Mouse (Mus musculus): ENCODE measurements around the gene Gsto1. TPM values are rescaled to one million over a fixed set of nuclear protein-coding genes. Genes with fewer than 3 reads are reported as not detected.

Gsto1 gene
- polyA plus RNA-seq, 1 experiment from 2014 or later, result 77.5 TPM

DNA sequence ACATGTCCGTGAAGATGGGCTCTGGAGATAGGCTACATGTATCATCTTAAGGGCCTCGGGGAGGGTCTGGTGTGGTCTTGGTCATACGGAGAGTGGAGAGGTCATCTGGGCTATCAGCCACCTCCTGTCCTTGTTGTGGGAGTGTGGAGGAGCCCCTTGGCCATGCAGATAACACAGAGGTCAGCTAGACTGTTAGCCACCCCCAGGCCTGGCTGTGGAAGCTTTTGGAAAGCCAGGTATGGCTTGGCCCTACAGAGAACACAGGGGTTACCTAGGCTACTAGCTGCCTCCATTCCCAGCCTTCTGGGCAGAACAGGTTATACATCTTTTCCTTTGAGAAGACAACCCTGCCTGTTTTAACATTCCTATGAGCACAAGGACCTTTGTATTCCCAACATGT, 7.8 kb downstream of the Gsto1 start:
- Histone ChIP-seq H3K36me3 (no peaks in the 10 kb centered on the region), H3K27me3 (no peaks in the 10 kb centered on the region), H3K9ac (replicated peaks) (no peak overlapping the region), H3K4me2 (replicated peaks) (no peak overlapping the region), H3K27ac (replicated peaks) (no peak overlapping the region), H3K4me1 (peaks cover 7% of the 10 kb centered on the region), H3K9me3 (no peaks in the 10 kb centered on the region), H3K4me3 (no peak overlapping the region)
- no peak for ATAC-seq (ENCODE audit: low FRiP score, low read depth)
- WGBS, result 96% methylated on average over 3 of the region's 3 CpGs

DNA sequence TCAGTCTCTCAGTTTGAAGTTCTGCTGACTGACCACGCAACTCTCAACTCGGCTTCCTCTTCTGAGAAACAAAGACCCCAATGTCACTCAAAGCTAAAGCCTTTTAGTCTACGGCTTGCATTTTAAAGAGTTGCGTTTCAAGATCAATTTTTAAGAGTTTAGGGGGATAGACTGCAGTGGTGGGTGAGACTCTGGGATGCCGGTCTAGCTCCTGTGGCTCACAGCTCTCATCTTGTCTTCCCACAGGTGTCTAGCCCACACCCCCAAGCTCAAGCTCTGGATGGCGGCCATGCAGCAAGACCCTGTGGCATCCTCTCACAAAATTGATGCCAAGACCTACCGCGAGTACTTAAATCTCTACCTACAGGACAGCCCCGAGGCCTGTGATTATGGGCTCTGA, 9.3 kb downstream of the Gsto1 start:
- no peaks in the 10 kb centered on the region for H3K27me3 ChIP-seq
- no peak for ATAC-seq (ENCODE audit: low FRiP score, low read depth)
- peaks cover 7% of the 10 kb centered on the region for H3K4me1 ChIP-seq
- H3K4me3 ChIP-seq, result no peak overlapping the region
- WGBS, result 94% methylated on average over 9 of the region's 9 CpGs
- H3K9me3 ChIP-seq, result no peaks in the 10 kb centered on the region
- no peak overlapping the region for H3K27ac ChIP-seq (replicated peaks)
- no peaks in the 10 kb centered on the region for H3K36me3 ChIP-seq
- no peak overlapping the region for H3K9ac ChIP-seq (replicated peaks)
- no peak overlapping the region for H3K4me2 ChIP-seq (replicated peaks)

DNA sequence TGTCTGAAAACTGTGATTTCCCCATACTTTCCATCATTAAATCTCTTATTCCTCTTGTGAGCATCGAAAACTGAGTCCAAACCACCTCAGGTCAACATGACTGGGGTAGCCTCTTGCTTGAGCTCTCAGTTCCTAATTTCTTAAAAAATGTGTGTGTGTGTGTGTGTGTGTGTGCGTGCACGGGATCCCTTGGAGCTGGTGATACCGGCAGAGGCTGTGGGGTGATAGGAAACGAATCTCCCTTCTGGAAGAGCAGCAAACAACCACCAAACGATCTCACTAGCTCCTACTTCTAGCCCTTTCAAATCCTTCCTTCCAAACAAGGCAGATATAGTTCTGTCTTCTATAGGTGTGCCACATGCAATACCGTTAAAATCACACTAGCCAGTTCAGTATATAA, 10.0 kb downstream of the Gsto1 start:
- Histone ChIP-seq H3K4me1 (peaks cover 7% of the 10 kb centered on the region), H3K4me2 (replicated peaks) (peak overlapping the region; percentile 84), H3K36me3 (no peaks in the 10 kb centered on the region), H3K4me3 (peak overlapping the region; percentile 73), H3K9me3 (no peaks in the 10 kb centered on the region), H3K9ac (replicated peaks) (peak overlapping the region; percentile 77; the same call in 1 of the 2 replicates), H3K27ac (replicated peaks) (no peak overlapping the region), H3K27me3 (no peaks in the 10 kb centered on the region)
- no peak for ATAC-seq (ENCODE audit: low FRiP score, low read depth)
- WGBS, result 85% methylated on average over 7 of the region's 7 CpGs

DNA sequence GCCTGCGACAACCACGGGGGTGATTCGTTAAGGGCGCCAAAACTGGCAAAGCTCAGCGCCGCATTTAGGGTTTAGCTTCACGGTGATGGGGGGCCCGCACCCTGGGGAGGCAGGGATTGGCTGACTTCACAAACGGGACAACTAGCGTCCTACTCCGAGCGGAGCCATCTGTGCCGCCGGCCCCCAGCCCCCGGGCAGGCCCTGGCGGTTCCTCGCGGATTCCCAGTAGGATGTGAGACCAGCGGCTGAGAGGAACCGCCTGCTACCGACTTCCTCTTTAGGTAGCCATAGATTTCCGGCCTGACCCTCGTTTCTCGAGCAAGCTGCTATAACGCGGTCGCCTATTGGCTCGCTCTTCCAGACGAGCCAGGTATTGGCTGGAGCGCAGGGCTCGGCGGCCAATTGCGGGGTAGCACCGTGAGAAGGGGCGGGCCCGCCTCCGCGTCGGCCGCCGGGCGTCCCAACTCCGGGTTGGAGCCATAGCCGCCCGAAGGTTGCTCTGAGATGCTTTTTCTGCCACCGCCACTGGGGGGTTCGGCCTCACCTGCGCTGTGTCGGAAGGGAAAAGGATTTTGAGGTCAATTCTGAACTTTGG, 10.7 kb downstream of the Gsto1 start, which contains the start of gene Gsto2:
Gsto2 (plus strand) TSS at position 182 of the 595 bp plus-strand sequence.
- Histone ChIP-seq H3K27ac (replicated peaks) (peak within 1 kb of the TSS; percentile 83), H3K9ac (replicated peaks) (peak within 1 kb of the TSS; percentile 77), H3K4me2 (replicated peaks) (peak within 1 kb of the TSS; percentile 84), H3K9me3 (no peaks in the 10 kb centered on the region), H3K36me3 (no peaks in the 10 kb centered on the region), H3K4me1 (peaks cover 7% of the 10 kb centered on the region), H3K27me3 (no peaks in the 10 kb centered on the region; the same call in 1 of the 2 replicates), H3K4me3 (peak within 1 kb of the TSS; percentile 73)
- ATAC-seq (ENCODE audit: low FRiP score, low read depth), result peak; percentile 100
- WGBS, result under 1% methylated on average over 49 of the region's 49 CpGs

DNA sequence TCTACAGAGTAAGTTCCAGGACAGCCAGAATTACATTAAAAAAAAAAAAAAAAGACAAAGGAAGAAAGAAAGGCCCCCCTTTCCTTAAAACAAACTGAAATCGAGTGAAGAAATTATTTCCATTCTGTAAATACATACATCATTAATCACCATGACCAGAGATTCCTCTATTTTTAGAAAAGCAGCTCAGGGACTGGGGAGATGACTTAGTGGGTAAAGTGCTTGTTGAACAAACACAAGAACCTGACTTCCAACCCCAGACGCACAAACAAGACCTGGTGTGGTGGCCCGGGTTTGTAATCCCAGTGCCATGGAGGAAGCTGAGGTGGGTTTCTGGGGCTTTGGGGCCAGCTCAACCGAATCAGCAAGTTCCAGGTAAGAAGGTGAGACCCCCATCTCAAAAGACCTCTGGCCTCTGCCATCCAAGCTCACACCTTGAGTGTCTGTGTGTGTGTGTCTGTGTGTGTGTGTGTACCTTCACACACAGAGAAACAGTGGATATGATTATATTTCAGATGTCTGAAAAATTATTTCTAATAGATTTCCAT, 12.9 kb downstream of the Gsto1 start:
- ATAC-seq (ENCODE audit: low FRiP score, low read depth), result no peak
- Histone ChIP-seq H3K27ac (replicated peaks) (no peak overlapping the region), H3K9ac (replicated peaks) (no peak overlapping the region), H3K9me3 (no peaks in the 10 kb centered on the region), H3K4me1 (peaks cover 7% of the 10 kb centered on the region), H3K4me3 (no peak overlapping the region), H3K36me3 (no peaks in the 10 kb centered on the region), H3K4me2 (replicated peaks) (no peak overlapping the region), H3K27me3 (no peaks in the 10 kb centered on the region; the same call in 1 of the 2 replicates)
- 81% methylated on average over 4 of the region's 4 CpGs for WGBS

- WGBS, result 79% methylated on average over 4 of the region's 4 CpGs
- no peak overlapping the region for H3K9ac ChIP-seq (replicated peaks)
- H3K9me3 ChIP-seq, result no peaks in the 10 kb centered on the region
- H3K36me3 ChIP-seq, result no peaks in the 10 kb centered on the region
- peaks cover 7% of the 10 kb centered on the region for H3K4me1 ChIP-seq
- no peak overlapping the region for H3K4me2 ChIP-seq (replicated peaks)
- H3K27me3 ChIP-seq, result no peaks in the 10 kb centered on the region; the same call in 1 of the 2 replicates
- ATAC-seq (ENCODE audit: low FRiP score, low read depth), result no peak
- H3K27ac ChIP-seq (replicated peaks), result no peak overlapping the region
- no peak overlapping the region for H3K4me3 ChIP-seq
These were observed 14.2 kb downstream of the Gsto1 start for GRCm38 (mm10) chr19:47868951-47869350.

DNA sequence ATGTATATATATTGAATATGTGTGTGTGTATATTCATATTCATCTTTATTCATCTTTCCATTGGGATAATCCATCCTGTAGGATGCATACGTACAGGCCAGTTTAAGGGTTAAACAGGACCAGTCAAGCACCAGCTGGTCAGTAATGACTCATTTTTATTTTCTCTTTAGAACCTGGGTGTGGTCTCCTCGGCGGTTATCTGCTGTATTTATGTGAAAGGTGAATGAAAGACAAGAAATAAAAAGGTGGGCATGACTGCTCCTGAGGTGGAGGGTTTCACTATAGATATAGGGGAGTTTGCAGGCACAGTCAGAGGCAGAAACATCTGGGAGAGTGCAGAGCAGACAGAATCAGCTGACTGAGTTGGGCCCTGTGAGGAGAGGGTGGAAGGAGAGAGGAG, 14.7 kb downstream of the Gsto1 start:
- Histone ChIP-seq H3K36me3 (no peaks in the 10 kb centered on the region), H3K9me3 (no peaks in the 10 kb centered on the region), H3K4me3 (no peak overlapping the region), H3K9ac (replicated peaks) (no peak overlapping the region), H3K27ac (replicated peaks) (no peak overlapping the region), H3K27me3 (no peaks in the 10 kb centered on the region; the same call in 1 of the 2 replicates), H3K4me1 (peaks cover 7% of the 10 kb centered on the region), H3K4me2 (replicated peaks) (no peak overlapping the region)
- WGBS, result 76% methylated on average over 3 of the region's 3 CpGs
- ATAC-seq (ENCODE audit: low FRiP score, low read depth), result no peak

DNA sequence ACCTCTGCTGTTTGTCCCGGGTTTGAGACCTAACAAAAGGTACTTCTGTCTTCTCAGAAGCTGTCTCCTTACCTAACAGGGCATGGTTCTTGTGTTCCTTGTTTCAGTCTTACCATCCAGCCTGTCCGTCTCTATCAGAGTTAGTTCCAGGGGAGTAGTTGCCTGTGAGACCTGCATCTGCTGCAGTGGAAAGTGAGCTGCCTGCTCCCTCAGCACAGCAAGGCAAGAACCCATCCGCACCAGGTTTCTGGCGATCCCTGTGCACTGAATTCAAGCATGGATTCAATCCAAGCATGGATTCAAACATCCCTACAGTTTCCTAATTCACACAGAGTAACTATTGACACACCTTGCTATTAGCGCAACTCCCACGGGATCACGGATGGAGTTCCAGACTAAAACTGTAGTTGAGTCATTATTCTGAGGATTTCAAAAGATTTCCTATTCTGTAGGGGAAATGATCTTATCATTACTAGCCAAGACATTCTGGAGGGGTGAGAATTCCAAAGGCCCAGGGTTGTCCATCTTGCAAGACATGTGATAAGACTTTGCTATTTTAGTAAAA, 15.4 kb downstream of the Gsto1 start:
- no peak overlapping the region for H3K4me3 ChIP-seq
- H3K4me2 ChIP-seq (replicated peaks), result no peak overlapping the region
- no peak overlapping the region for H3K9ac ChIP-seq (replicated peaks)
- H3K4me1 ChIP-seq, result peaks cover 2% of the 10 kb centered on the region; the same call in 1 of the 2 replicates
- H3K27me3 ChIP-seq, result no peaks in the 10 kb centered on the region; the same call in 1 of the 2 replicates
- no peak overlapping the region for H3K27ac ChIP-seq (replicated peaks)
- ATAC-seq (ENCODE audit: low FRiP score, low read depth), result no peak
- H3K36me3 ChIP-seq, result no peaks in the 10 kb centered on the region
- WGBS, result 71% methylated on average over 7 of the region's 7 CpGs
- no peaks in the 10 kb centered on the region for H3K9me3 ChIP-seq

DNA sequence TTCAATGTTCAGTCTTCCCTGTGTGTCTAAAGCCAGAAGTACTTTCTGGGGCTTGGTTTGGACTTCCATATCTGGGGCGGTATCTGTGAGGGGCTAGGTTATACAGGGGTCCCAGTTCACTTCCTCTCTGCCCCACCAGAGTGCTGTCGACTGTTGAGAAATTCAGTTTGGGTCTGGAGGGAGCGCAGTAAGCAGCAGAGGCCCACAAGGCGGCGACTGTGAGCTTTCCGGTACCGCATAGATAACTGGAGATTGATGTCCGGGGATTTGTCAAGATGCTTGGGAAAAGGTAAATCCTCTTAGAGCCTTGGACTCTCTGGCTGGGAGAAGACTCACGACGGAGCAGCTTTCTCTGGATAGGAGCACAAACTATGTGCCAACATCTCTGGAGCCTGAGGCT, 16.7 kb downstream of the Gsto1 start:
- Histone ChIP-seq H3K4me3 (no peak overlapping the region), H3K27ac (replicated peaks) (no peak overlapping the region), H3K9ac (replicated peaks) (no peak overlapping the region), H3K4me1 (no peaks in the 10 kb centered on the region), H3K27me3 (no peaks in the 10 kb centered on the region; the same call in 1 of the 2 replicates), H3K36me3 (no peaks in the 10 kb centered on the region), H3K9me3 (no peaks in the 10 kb centered on the region), H3K4me2 (replicated peaks) (no peak overlapping the region)
- ATAC-seq (ENCODE audit: low FRiP score, low read depth), result no peak
- WGBS, result 22% methylated on average over 10 of the region's 10 CpGs

GRCm38 (mm10) chr19:47876252-47876651, 21.5 kb downstream of the Gsto1 start:
- no peaks in the 10 kb centered on the region for H3K36me3 ChIP-seq
- ATAC-seq (ENCODE audit: low FRiP score, low read depth), result no peak
- WGBS, result 80% methylated on average over 15 of the region's 15 CpGs
- no peak overlapping the region for H3K4me2 ChIP-seq (replicated peaks)
- H3K9ac ChIP-seq (replicated peaks), result no peak overlapping the region
- no peaks in the 10 kb centered on the region for H3K4me1 ChIP-seq
- H3K4me3 ChIP-seq, result no peak overlapping the region
- no peak overlapping the region for H3K27ac ChIP-seq (replicated peaks)
- no peaks in the 10 kb centered on the region for H3K27me3 ChIP-seq
- H3K9me3 ChIP-seq, result no peaks in the 10 kb centered on the region

DNA sequence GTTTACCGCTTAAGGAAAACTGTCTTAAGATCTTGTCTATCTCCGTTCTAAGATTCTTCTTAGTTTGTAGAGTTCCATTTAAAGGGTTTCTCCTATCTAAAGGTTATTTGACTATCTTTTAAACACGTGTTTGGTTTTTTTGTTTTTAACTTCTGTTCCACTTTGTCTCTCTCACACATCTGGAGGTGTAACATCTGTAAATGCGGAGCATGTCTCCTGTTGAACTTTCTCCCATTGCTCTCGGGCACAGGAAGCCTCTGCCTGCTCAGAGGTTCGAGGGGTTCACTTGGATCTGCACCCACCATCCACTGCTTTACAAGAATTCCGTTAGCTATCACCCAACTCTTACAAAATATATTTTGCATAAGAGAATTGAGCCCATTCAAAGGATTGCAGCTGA, 26.8 kb downstream of the Gsto1 start:
- Histone ChIP-seq H3K4me2 (replicated peaks) (no peak overlapping the region), H3K27me3 (no peaks in the 10 kb centered on the region), H3K27ac (replicated peaks) (no peak overlapping the region), H3K4me3 (no peak overlapping the region), H3K9me3 (no peaks in the 10 kb centered on the region), H3K9ac (replicated peaks) (no peak overlapping the region), H3K4me1 (no peaks in the 10 kb centered on the region), H3K36me3 (no peaks in the 10 kb centered on the region)
- ATAC-seq (ENCODE audit: low FRiP score, low read depth), result no peak
- WGBS, result 82% methylated on average over 7 of the region's 7 CpGs

- ATAC-seq (ENCODE audit: low FRiP score, low read depth), result peak; percentile 81
- H3K4me3 ChIP-seq, result no peak overlapping the region
These were observed 27.5 kb downstream of the Gsto1 start for GRCm38 (mm10) chr19:47882151-47882881.

More at GRCm38 (mm10) chr19:47882151-47882881, 27.5 kb downstream of the Gsto1 start:
- Histone ChIP-seq H3K9ac (replicated peaks) (no peak overlapping the region), H3K4me1 (no peaks in the 10 kb centered on the region), H3K4me2 (replicated peaks) (no peak overlapping the region), H3K9me3 (no peaks in the 10 kb centered on the region), H3K27me3 (no peaks in the 10 kb centered on the region), H3K36me3 (no peaks in the 10 kb centered on the region), H3K27ac (replicated peaks) (no peak overlapping the region)
- WGBS, result 29% methylated on average over 11 of the region's 11 CpGs

All from midbrain, embryonic 12.5 days (tissue).